Mouse (Mus musculus) testis, adult 2 months (tissue): ENCODE results near the gene Tmem19. TPM values are rescaled to one million over a fixed set of nuclear protein-coding genes. Genes with fewer than 3 reads are reported as not detected.
A peak's percentile ranks its signal among the peaks of the same experiment; 100 is the strongest.

Experiments used
- H3K27ac ChIP-seq: fragments of 200-500 bp; 2 replicates; pipeline ENCODE4 v1.5.1; 2012; ENCODE audit warnings: low read depth, low read length; ENCODE audit not compliant: control insufficient read depth, insufficient read depth
- H3K27me3 ChIP-seq: fragments of 200-500 bp; 2 replicates; pipeline ENCODE4 v1.6.1; 2012; ENCODE audit warnings: mild to moderate bottlenecking, low read length, moderate library complexity; ENCODE audit not compliant: control insufficient read depth, insufficient read depth
- H3K36me3 ChIP-seq: fragments of 200-500 bp; 2 replicates; pipeline ENCODE4 v1.6.1; 2012; ENCODE audit warnings: mild to moderate bottlenecking, low read length; ENCODE audit not compliant: control insufficient read depth, insufficient read depth
- H3K4me1 ChIP-seq: fragments of 200-500 bp; 2 replicates; pipeline ENCODE4 v1.6.1; 2012; ENCODE audit warnings: low read length; ENCODE audit not compliant: control insufficient read depth, insufficient read depth
- H3K4me3 ChIP-seq: fragments of 200-500 bp; 2 replicates; pipeline ENCODE4 v1.5.1; 2012; ENCODE audit warnings: low read depth, mild to moderate bottlenecking, low read length, moderate library complexity, mixed read lengths; ENCODE audit not compliant: control insufficient read depth
- CTCF ChIP-seq: fragments of 200-500 bp; IDR thresholded peaks from 2 replicates; pipeline ENCODE4 v1.5.1; 2012; ENCODE audit warnings: low read depth, mild to moderate bottlenecking, inconsistent platforms, low read length, moderate library complexity; ENCODE audit not compliant: control insufficient read depth, insufficient read depth, insufficient replicate concordance
- POLR2A ChIP-seq: fragments of 200-500 bp; IDR thresholded peaks from 2 replicates; pipeline ENCODE4 v1.6.1; 2012; ENCODE audit warnings: low read depth, mild to moderate bottlenecking, inconsistent platforms, low read length, moderate library complexity; ENCODE audit not compliant: control insufficient read depth
- polyA plus RNA-seq: library from polyadenylated mRNA; depleted of rRNA; stranded (reverse); fragments of >200 nt; gene quantifications from 2 replicates; pipeline ENCODE4 v1.2.3, GENCODE M21; 2012; rRNA removed

Gene Tmem19
- polyA plus RNA-seq = 6.0 and 6.8 TPM in 2 replicates

DNA sequence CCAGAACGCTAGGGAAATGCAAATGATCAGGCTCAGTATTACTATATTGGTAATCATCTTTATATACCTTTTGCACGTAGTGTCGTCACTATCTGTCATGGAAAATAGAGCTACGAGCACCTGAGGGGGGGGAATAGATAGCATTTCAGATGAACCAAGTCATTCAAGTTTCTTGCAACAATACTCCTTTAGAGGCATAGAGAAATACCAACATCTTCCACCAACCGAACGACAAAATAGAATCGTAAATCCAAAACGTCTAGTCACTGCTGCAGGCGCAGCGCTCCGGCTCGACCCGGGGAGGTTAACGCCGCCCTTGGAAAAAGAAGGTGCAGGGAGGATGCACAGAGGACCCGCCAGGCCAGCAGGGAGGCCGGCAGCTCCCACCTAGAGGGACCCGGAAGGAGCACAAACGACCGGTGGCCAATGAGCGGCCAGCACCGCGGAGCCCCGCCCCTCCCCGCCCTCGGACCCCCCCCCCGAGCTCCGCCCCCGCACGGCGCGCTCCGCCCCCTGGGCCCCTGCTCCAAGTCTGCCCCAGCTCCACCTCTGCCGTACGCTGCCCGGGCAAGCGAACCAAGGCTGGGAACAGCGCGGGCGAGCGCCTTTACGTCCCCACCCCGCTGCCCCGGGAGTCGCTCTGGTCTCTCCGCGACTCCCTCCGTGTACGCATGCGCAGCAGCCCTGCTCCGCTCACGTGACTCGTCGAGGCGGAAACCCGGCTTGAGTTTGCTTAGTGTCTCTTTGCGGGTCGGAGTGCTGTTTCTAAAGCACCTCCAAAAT is at the start of gene Tmem19:
Gene Tmem19, minus strand, starts transcription at position 662 of the 783 bp plus-strand sequence.
- Histone ChIP-seq H3K4me3 (peak within 1 kb of the TSS; percentile 97), H3K27ac (peak within 1 kb of the TSS; percentile 95), H3K27me3 (no peaks in the 10 kb centered on the region), H3K4me1 (peaks cover 6% of the 10 kb centered on the region), H3K36me3 (no peaks in the 10 kb centered on the region)
- TF ChIP-seq CTCF = no peak
- TF ChIP-seq POLR2A = peak; percentile 70

DNA sequence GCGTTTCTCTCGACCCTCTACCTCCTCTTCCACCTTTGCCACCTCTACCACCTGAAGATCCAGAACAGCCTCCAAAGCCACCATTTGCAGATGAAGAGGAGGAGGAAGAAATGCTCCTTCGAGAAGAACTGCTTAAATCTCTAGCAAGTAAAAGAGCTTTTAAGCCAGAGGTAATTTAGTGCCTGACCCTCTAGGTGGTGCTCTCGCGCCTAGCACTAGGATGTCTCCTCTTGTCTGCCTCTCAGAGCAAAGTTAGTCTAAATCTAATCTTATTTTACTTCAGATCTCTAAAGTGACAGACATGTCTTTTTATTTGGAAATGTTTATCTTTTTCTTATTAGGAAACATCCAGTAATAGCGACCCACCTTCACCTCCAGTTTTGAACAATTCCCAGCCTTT is 44.1 kb upstream of the Tmem19 start:
- Histone ChIP-seq H3K36me3 (peaks cover under 1% of the 10 kb centered on the region), H3K4me3 (no peak overlapping the region), H3K27ac (no peak overlapping the region), H3K4me1 (no peaks in the 10 kb centered on the region), H3K27me3 (no peaks in the 10 kb centered on the region)
- no peak for TF ChIP-seq POLR2A
- no peak; the same call in 1 of the 2 replicates for TF ChIP-seq CTCF

DNA sequence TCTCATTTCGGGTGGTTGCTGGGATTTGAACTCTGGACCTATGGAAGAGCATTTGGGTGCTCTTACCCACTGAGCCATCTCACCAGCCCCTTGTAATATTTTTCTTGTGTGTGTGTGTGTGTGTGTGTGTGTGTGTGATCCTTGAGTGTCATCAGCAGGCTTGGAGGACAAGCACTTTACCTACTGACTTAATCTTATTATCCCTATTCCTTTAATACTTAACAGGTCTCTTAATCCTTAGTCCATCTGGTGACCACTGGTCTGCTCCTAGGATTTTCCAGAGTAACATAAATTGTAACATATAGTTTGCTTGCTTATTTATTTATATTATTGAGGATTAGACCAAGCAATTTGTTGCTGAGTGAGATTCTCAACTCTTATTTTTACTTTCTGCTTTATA is 29.6 kb upstream of the Tmem19 start:
- Histone ChIP-seq H3K27ac (no peak overlapping the region), H3K36me3 (peaks cover 3% of the 10 kb centered on the region), H3K4me3 (no peak overlapping the region), H3K27me3 (no peaks in the 10 kb centered on the region), H3K4me1 (no peaks in the 10 kb centered on the region)
- TF ChIP-seq POLR2A = no peak
- TF ChIP-seq CTCF = no peak

DNA sequence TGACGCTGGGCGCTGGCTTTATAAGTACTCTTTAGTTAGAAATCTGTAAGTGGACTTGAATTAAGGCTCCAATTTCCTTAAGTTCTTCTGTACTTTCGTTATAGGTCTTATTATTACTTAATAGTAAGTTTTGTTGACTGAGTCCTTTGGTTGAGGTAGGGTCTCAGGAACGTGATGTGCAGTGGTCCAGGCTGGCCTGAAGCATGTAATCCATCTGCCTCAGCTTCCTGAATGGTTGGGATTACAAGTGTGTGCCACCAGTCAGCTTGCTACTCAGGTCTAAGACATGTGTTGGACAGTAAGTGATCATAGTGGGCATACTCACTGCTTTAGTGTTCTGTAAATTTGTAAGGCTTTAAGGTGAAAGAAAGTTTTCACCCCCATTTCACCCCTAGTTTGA is 28.8 kb upstream of the Tmem19 start:
- H3K27me3 ChIP-seq = no peaks in the 10 kb centered on the region
- H3K4me3 ChIP-seq = no peak overlapping the region
- H3K27ac ChIP-seq = no peak overlapping the region
- H3K4me1 ChIP-seq = no peaks in the 10 kb centered on the region
- no peak for TF ChIP-seq CTCF
- TF ChIP-seq POLR2A = no peak
- H3K36me3 ChIP-seq = peaks cover 1% of the 10 kb centered on the region

DNA sequence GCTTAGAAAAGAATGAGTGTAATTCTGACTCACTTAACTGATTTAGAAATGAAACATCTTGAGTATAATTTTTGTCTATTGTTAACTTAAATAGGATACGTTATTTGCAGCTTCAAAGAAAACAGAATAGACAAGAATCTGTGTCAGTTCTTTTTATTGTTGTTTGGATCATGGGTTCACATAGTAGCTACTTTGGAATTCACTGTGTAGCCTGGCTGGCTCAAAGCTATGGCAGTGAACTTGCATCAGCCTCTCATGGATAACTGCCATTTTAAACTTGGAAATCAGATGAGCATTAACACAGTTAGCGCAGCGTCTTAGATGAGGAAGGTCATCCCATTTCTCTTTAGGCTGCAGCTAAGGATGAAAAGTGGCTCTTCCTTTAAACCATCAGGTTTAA is 25.6 kb upstream of the Tmem19 start:
- Histone ChIP-seq H3K36me3 (peaks cover 1% of the 10 kb centered on the region), H3K27me3 (no peaks in the 10 kb centered on the region), H3K4me3 (no peak overlapping the region), H3K4me1 (peaks cover 3% of the 10 kb centered on the region; the same call in 1 of the 2 replicates), H3K27ac (no peak overlapping the region)
- no peak for TF ChIP-seq POLR2A
- no peak for TF ChIP-seq CTCF

DNA sequence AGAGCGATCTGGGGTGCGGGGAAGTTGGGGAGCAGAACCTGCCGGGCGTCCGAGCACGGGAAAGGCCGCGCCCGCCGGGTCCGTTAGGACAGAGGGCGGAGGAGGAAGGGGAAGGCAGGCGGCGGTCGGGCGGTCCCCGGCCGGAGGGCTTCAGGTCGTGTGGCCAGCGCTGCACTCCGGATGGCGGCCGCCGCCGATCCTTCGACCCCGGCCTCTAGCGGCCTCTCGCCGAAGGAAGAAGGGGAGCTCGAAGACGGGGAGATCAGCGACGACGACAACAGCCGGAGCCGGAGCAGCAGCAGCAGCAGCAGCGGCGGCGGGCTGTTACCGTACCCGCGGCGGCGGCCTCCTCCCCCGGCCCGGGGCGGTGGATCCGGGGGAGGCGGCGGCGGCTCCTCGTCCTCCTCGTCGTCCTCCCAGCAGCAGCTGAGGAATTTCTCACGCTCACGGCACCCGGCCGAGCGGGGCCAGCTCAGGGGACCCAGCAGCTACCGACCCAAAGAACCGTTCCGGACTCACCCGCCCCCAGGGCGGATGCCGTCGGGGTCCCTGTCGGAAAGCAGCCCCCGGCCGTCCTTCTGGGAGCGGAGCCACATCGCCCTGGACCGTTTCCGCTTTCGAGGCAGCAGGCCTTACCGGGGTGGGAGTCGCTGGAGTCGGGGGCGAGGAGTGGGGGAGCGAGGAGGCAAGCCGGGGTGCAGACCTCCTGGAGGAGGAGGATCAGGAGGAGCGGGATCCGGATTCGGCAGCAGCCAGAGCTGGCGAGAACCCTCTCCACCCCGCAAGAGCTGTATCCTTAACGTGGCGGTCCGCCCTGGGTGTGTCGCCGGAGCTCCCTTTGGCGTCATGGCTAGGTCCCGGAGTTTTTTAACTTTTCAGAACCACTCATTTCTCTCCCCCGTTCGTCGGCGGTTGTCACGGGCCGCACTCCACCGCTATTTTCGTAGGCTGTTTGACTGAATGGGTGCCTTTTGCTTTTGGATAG is 23.0 kb upstream of the Tmem19 start:
- no peaks in the 10 kb centered on the region for H3K27me3 ChIP-seq
- peaks cover 3% of the 10 kb centered on the region; the same call in 1 of the 2 replicates for H3K4me1 ChIP-seq
- TF ChIP-seq CTCF (no peak), POLR2A (no peak)
- peak overlapping the region; percentile 85 for H3K27ac ChIP-seq
- no peaks in the 10 kb centered on the region; the same call in 1 of the 2 replicates for H3K36me3 ChIP-seq
- peak overlapping the region; percentile 96 for H3K4me3 ChIP-seq

DNA sequence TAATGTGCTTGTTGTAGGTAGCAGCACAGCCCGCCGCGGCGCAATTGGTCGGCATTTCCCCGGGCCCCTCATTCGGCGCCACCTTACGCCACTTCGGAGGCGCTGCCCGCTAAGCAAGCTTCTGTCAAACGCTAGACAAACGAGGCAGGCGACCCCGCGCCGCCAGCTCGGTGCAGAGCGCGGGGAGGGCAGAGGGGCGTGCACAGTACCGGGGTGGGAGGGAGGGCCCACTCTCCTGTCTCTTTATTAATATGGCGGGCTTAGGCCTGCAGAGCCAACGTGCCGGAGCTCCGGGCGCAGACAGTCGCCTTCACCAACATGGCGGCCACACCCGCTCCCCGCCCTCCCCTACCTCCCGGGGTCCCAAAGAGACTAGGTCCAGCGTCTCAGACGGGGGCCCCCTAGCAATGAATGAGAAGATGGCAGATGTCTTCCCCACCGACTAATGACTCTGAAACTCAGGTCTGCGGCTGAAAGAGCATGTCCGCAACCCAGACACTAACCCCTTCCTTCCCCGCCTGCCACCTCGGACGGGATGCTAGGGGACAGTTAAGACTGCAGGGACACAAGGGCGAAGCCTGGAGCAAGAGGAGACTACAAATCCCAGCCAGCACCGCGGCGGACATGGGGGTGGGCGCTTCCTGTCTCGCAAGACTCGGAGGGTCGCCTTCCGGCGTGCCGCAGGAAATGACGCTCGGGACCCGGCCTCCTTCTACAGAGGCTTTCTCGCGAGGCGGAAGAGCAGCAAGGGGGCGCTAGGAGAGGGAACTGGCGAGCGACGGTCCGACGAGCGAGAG is 22.1 kb upstream of the Tmem19 start, which contains the start of the genes Thap2 and Zfc3h1:
Gene Thap2, minus strand, starts transcription at position 223 of the 797 bp plus-strand sequence.
Gene Zfc3h1, plus strand, starts transcription at position 739 of the 797 bp plus-strand sequence.
- peak within 1 kb of the TSS; percentile 93 for H3K27ac ChIP-seq
- H3K36me3 ChIP-seq = no peaks in the 10 kb centered on the region; the same call in 1 of the 2 replicates
- H3K27me3 ChIP-seq = no peaks in the 10 kb centered on the region
- TF ChIP-seq CTCF (no peak), POLR2A (peak; percentile 98)
- H3K4me1 ChIP-seq = peaks cover 3% of the 10 kb centered on the region; the same call in 1 of the 2 replicates
- H3K4me3 ChIP-seq = peak within 1 kb of the TSS; percentile 96
